Mouse (Mus musculus) heart, adult 2 months (tissue): Measurements from ENCODE around the gene Hhipl1.

Experiments
- CTCF ChIP-seq: fragments of 200-600 bp; IDR thresholded peaks from 2 replicates; pipeline ENCODE4 v1.8.1; 2022; ENCODE audit warnings: antibody characterized with exemption, mild to moderate bottlenecking, moderate library complexity
- EP300 ChIP-seq: fragments of 200-500 bp; IDR thresholded peaks from 2 replicates; pipeline ENCODE4 v1.6.1; 2011; ENCODE audit warnings: low read depth, low read length, control low read depth; ENCODE audit not compliant: insufficient read depth
- POLR2A ChIP-seq: fragments of 200-500 bp; IDR thresholded peaks from 2 replicates; pipeline ENCODE4 v1.6.1; 2011; ENCODE audit warnings: mild to moderate bottlenecking, low read depth, low read length, control low read depth; ENCODE audit not compliant: insufficient read depth

GRCm38 (mm10) chr12:108265831-108266619 is 40.0 kb upstream of the Hhipl1 start:
- TF ChIP-seq POLR2A (0 out of 2 replicates have a peak, but pooled peaks have one; percentile 0), CTCF (no peak), EP300 (no peak)
